Mouse (Mus musculus): ENCODE measurements at regions not wholly inside any gene's neighbourhood (a gene's known extent, or its start where the extent isn't known, plus 50 kb on each side); places are given as distances from the start of the nearest gene placed in this dataset.

GRCm38 (mm10) chr14:33824421-33824874 lies 98.9 kb upstream of the Gdf10 start:
- peaks cover 9% of the 10 kb centered on the region for H3K4me1 ChIP-seq (ENCODE audit: control insufficient read depth, insufficient read depth, low read length)
- peak; percentile 26; the same call in 1 of the 2 replicates for ATAC-seq (ENCODE audit: insufficient read depth, low FRiP score)
- H3K27me3 ChIP-seq (ENCODE audit: control insufficient read depth, insufficient read depth, low read length), result no peaks in the 10 kb centered on the region
- H3K27ac ChIP-seq (ENCODE audit: low read length), result no peak overlapping the region
- H3K4me3 ChIP-seq (replicated peaks; ENCODE audit: low read length), result no peak overlapping the region
- H3K36me3 ChIP-seq (ENCODE audit: control insufficient read depth, insufficient read depth, low read length), result no peaks in the 10 kb centered on the region
- peak overlapping the region; percentile 22; the same call in 1 of the 2 replicates for H3K4me2 ChIP-seq (ENCODE audit: low read depth, low read length)
- no peak overlapping the region; the same call in 1 of the 2 replicates for H3K9ac ChIP-seq (ENCODE audit: low read length)
- 39% methylated on average over 11 of the region's 11 CpGs for WGBS
- no peaks in the 10 kb centered on the region for H3K9me3 ChIP-seq (replicated peaks; ENCODE audit: control insufficient read depth, low read length)

GRCm38 (mm10) chr14:33826003-33826644 lies 97.3 kb upstream of the Gdf10 start:
- no peak overlapping the region for H3K27ac ChIP-seq (ENCODE audit: low read length)
- no peaks in the 10 kb centered on the region for H3K27me3 ChIP-seq (ENCODE audit: control insufficient read depth, insufficient read depth, low read length)
- 74% methylated on average over 12 of the region's 12 CpGs for WGBS
- H3K4me1 ChIP-seq (ENCODE audit: control insufficient read depth, insufficient read depth, low read length), result peaks cover 9% of the 10 kb centered on the region
- H3K36me3 ChIP-seq (ENCODE audit: control insufficient read depth, insufficient read depth, low read length), result no peaks in the 10 kb centered on the region
- no peak overlapping the region for H3K9ac ChIP-seq (ENCODE audit: low read length)
- H3K4me3 ChIP-seq (replicated peaks; ENCODE audit: low read length), result no peak overlapping the region
- ATAC-seq (ENCODE audit: insufficient read depth, low FRiP score), result no peak
- H3K9me3 ChIP-seq (replicated peaks; ENCODE audit: control insufficient read depth, low read length), result no peaks in the 10 kb centered on the region
- H3K4me2 ChIP-seq (ENCODE audit: low read depth, low read length), result no peak overlapping the region

- no peaks in the 10 kb centered on the region for H3K36me3 ChIP-seq (ENCODE audit: control insufficient read depth, insufficient read depth, low read length)
- H3K9ac ChIP-seq (ENCODE audit: low read length), result no peak overlapping the region
- no peaks in the 10 kb centered on the region for H3K27me3 ChIP-seq (ENCODE audit: control insufficient read depth, insufficient read depth, low read length)
- no peak overlapping the region for H3K4me2 ChIP-seq (ENCODE audit: low read depth, low read length)
- no peak overlapping the region; the same call in 1 of the 2 replicates for H3K27ac ChIP-seq (ENCODE audit: low read length)
- H3K4me3 ChIP-seq (replicated peaks; ENCODE audit: low read length), result no peak overlapping the region
- no peak; the same call in 1 of the 2 replicates for ATAC-seq (ENCODE audit: insufficient read depth, low FRiP score)
- H3K9me3 ChIP-seq (replicated peaks; ENCODE audit: control insufficient read depth, low read length), result no peaks in the 10 kb centered on the region
- no peaks in the 10 kb centered on the region; the same call in 1 of the 2 replicates for H3K4me1 ChIP-seq (ENCODE audit: control insufficient read depth, insufficient read depth, low read length)
- WGBS, result 34% methylated on average over 14 of the region's 14 CpGs
Measured at GRCm38 (mm10) chr14:33832650-33833319, 90.6 kb upstream of the Gdf10 start.

GRCm38 (mm10) chr14:33836341-33836740 lies 87.0 kb upstream of the Gdf10 start:
- no peaks in the 10 kb centered on the region for H3K36me3 ChIP-seq (ENCODE audit: control insufficient read depth, insufficient read depth, low read length)
- 68% methylated on average over 11 of the region's 11 CpGs for WGBS
- H3K4me1 ChIP-seq (ENCODE audit: control insufficient read depth, insufficient read depth, low read length), result no peaks in the 10 kb centered on the region; the same call in 1 of the 2 replicates
- no peaks in the 10 kb centered on the region; the same call in 1 of the 2 replicates for H3K27me3 ChIP-seq (ENCODE audit: control insufficient read depth, insufficient read depth, low read length)
- H3K9ac ChIP-seq (ENCODE audit: low read length), result no peak overlapping the region
- H3K4me3 ChIP-seq (replicated peaks; ENCODE audit: low read length), result no peak overlapping the region
- no peak overlapping the region for H3K4me2 ChIP-seq (ENCODE audit: low read depth, low read length)
- no peak overlapping the region for H3K27ac ChIP-seq (ENCODE audit: low read length)
- no peaks in the 10 kb centered on the region for H3K9me3 ChIP-seq (replicated peaks; ENCODE audit: control insufficient read depth, low read length)
- ATAC-seq (ENCODE audit: insufficient read depth, low FRiP score), result no peak

- H3K27ac ChIP-seq (ENCODE audit: low read length), result no peak overlapping the region
- H3K27me3 ChIP-seq (ENCODE audit: control insufficient read depth, insufficient read depth, low read length), result no peaks in the 10 kb centered on the region; the same call in 1 of the 2 replicates
- H3K4me2 ChIP-seq (ENCODE audit: low read depth, low read length), result no peak overlapping the region
- no peaks in the 10 kb centered on the region for H3K9me3 ChIP-seq (replicated peaks; ENCODE audit: control insufficient read depth, low read length)
- H3K4me3 ChIP-seq (replicated peaks; ENCODE audit: low read length), result no peak overlapping the region
- no peak overlapping the region for H3K9ac ChIP-seq (ENCODE audit: low read length)
- 76% methylated on average over 6 of the region's 6 CpGs for WGBS
- H3K4me1 ChIP-seq (ENCODE audit: control insufficient read depth, insufficient read depth, low read length), result no peaks in the 10 kb centered on the region
- ATAC-seq (ENCODE audit: insufficient read depth, low FRiP score), result no peak
- H3K36me3 ChIP-seq (ENCODE audit: control insufficient read depth, insufficient read depth, low read length), result no peaks in the 10 kb centered on the region
Measured at GRCm38 (mm10) chr14:33841821-33842220, 81.6 kb upstream of the Gdf10 start.

- Histone ChIP-seq H3K4me3 (replicated peaks; ENCODE audit: low read length) (no peak overlapping the region), H3K27me3 (ENCODE audit: control insufficient read depth, insufficient read depth, low read length) (no peaks in the 10 kb centered on the region), H3K36me3 (ENCODE audit: control insufficient read depth, insufficient read depth, low read length) (no peaks in the 10 kb centered on the region), H3K27ac (ENCODE audit: low read length) (no peak overlapping the region), H3K9me3 (replicated peaks; ENCODE audit: control insufficient read depth, low read length) (no peaks in the 10 kb centered on the region), H3K9ac (ENCODE audit: low read length) (no peak overlapping the region), H3K4me1 (ENCODE audit: control insufficient read depth, insufficient read depth, low read length) (no peaks in the 10 kb centered on the region), H3K4me2 (ENCODE audit: low read depth, low read length) (no peak overlapping the region)
- WGBS, result 72% methylated on average over 3 of the region's 3 CpGs
- no peak for ATAC-seq (ENCODE audit: insufficient read depth, low FRiP score)
Measured at GRCm38 (mm10) chr14:33853499-33853898, 69.9 kb upstream of the Gdf10 start.

GRCm38 (mm10) chr14:33854181-33854580 lies 69.2 kb upstream of the Gdf10 start:
- H3K4me3 ChIP-seq (replicated peaks; ENCODE audit: low read length), result no peak overlapping the region
- no peak for ATAC-seq (ENCODE audit: insufficient read depth, low FRiP score)
- H3K27ac ChIP-seq (ENCODE audit: low read length), result no peak overlapping the region
- no peaks in the 10 kb centered on the region for H3K36me3 ChIP-seq (ENCODE audit: control insufficient read depth, insufficient read depth, low read length)
- no peak overlapping the region for H3K9ac ChIP-seq (ENCODE audit: low read length)
- H3K4me1 ChIP-seq (ENCODE audit: control insufficient read depth, insufficient read depth, low read length), result no peaks in the 10 kb centered on the region
- no peaks in the 10 kb centered on the region for H3K27me3 ChIP-seq (ENCODE audit: control insufficient read depth, insufficient read depth, low read length)
- H3K4me2 ChIP-seq (ENCODE audit: low read depth, low read length), result no peak overlapping the region
- no peaks in the 10 kb centered on the region for H3K9me3 ChIP-seq (replicated peaks; ENCODE audit: control insufficient read depth, low read length)
- 81% methylated on average over 6 of the region's 6 CpGs for WGBS

GRCm38 (mm10) chr14:33856992-33857391 lies 66.4 kb upstream of the Gdf10 start:
- Histone ChIP-seq H3K9ac (ENCODE audit: low read length) (no peak overlapping the region), H3K9me3 (replicated peaks; ENCODE audit: control insufficient read depth, low read length) (no peaks in the 10 kb centered on the region), H3K27me3 (ENCODE audit: control insufficient read depth, insufficient read depth, low read length) (no peaks in the 10 kb centered on the region), H3K4me3 (replicated peaks; ENCODE audit: low read length) (no peak overlapping the region), H3K4me1 (ENCODE audit: control insufficient read depth, insufficient read depth, low read length) (no peaks in the 10 kb centered on the region), H3K36me3 (ENCODE audit: control insufficient read depth, insufficient read depth, low read length) (no peaks in the 10 kb centered on the region), H3K4me2 (ENCODE audit: low read depth, low read length) (no peak overlapping the region), H3K27ac (ENCODE audit: low read length) (no peak overlapping the region)
- no peak for ATAC-seq (ENCODE audit: insufficient read depth, low FRiP score)
- 73% methylated on average over 6 of the region's 6 CpGs for WGBS

- no peak for ATAC-seq (ENCODE audit: insufficient read depth, low FRiP score)
- Histone ChIP-seq H3K9ac (ENCODE audit: low read length) (no peak overlapping the region), H3K9me3 (replicated peaks; ENCODE audit: control insufficient read depth, low read length) (no peaks in the 10 kb centered on the region)
Measured at GRCm38 (mm10) chr14:33864796-33865195, 58.6 kb upstream of the Gdf10 start.

More at GRCm38 (mm10) chr14:33864796-33865195, 58.6 kb upstream of the Gdf10 start:
- Histone ChIP-seq H3K36me3 (ENCODE audit: control insufficient read depth, insufficient read depth, low read length) (no peaks in the 10 kb centered on the region), H3K4me1 (ENCODE audit: control insufficient read depth, insufficient read depth, low read length) (no peaks in the 10 kb centered on the region), H3K27ac (ENCODE audit: low read length) (no peak overlapping the region), H3K27me3 (ENCODE audit: control insufficient read depth, insufficient read depth, low read length) (no peaks in the 10 kb centered on the region), H3K4me2 (ENCODE audit: low read depth, low read length) (no peak overlapping the region), H3K4me3 (replicated peaks; ENCODE audit: low read length) (no peak overlapping the region)
- WGBS, result 66% methylated on average over 1 of the region's 1 CpGs
